Mouse (Mus musculus): ENCODE data around the gene Usp16. TPM values are rescaled to one million over a fixed set of nuclear protein-coding genes. Genes with fewer than 3 reads are reported as not detected.

Usp16 gene
- polyA plus RNA-seq, 1 experiment from 2014 or later = 43.8 TPM

DNA sequence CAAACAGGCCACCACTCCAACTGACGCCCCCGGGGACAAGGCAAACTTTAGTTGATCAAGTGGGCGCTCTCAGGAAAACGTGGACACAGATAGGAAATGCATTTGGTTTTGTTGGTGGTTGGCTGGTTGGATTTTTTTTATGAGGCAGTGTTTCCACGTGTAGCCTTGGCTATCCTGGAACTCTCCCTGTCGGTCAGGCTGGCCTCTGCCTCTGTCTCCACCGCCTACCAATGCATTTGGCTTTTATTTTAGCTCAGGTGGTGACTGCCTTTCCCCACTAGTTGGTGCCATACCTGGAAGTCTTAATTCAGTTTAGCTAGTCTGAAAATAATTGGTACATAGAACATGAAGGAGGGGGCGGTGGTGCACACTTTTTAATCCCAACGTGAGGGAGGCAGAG, 13.4 kb upstream of the Usp16 start:
- peaks cover 27% of the 10 kb centered on the region; the same call in 1 of the 2 replicates for H3K4me1 ChIP-seq
- peak overlapping the region; percentile 62 for H3K4me2 ChIP-seq
- H3K27me3 ChIP-seq = no peaks in the 10 kb centered on the region
- no peaks in the 10 kb centered on the region for H3K36me3 ChIP-seq
- no peak for ATAC-seq (ENCODE audit: borderline replicate concordance, extremely low read depth, low FRiP score, low TSS enrichment)
- 18% methylated on average over 9 of the region's 9 CpGs for WGBS
- H3K9me3 ChIP-seq = no peaks in the 10 kb centered on the region
- H3K9ac ChIP-seq = peak overlapping the region; percentile 91
- H3K4me3 ChIP-seq = peak overlapping the region; percentile 88
- H3K27ac ChIP-seq = peak overlapping the region; percentile 91; the same call in 1 of the 2 replicates

GRCm38 (mm10) chr16:87442291-87442690, 12.2 kb upstream of the Usp16 start:
- no peak overlapping the region for H3K4me2 ChIP-seq
- no peaks in the 10 kb centered on the region for H3K27me3 ChIP-seq
- H3K9me3 ChIP-seq = no peaks in the 10 kb centered on the region
- H3K36me3 ChIP-seq = no peaks in the 10 kb centered on the region
- peaks cover 27% of the 10 kb centered on the region; the same call in 1 of the 2 replicates for H3K4me1 ChIP-seq
- ATAC-seq (ENCODE audit: borderline replicate concordance, extremely low read depth, low FRiP score, low TSS enrichment) = no peak
- 22% methylated on average over 5 of the region's 5 CpGs for WGBS
- H3K9ac ChIP-seq = no peak overlapping the region
- no peak overlapping the region for H3K27ac ChIP-seq
- no peak overlapping the region for H3K4me3 ChIP-seq

- Histone ChIP-seq H3K4me3 (no peak overlapping the region), H3K9me3 (no peaks in the 10 kb centered on the region), H3K27me3 (no peaks in the 10 kb centered on the region), H3K27ac (0 out of 2 replicates have a peak overlapping the region, but pooled peaks have one; percentile 31), H3K4me2 (no peak overlapping the region), H3K9ac (no peak overlapping the region), H3K36me3 (no peaks in the 10 kb centered on the region), H3K4me1 (peaks cover 27% of the 10 kb centered on the region; the same call in 1 of the 2 replicates)
- no peak for ATAC-seq (ENCODE audit: borderline replicate concordance, extremely low read depth, low FRiP score, low TSS enrichment)
These were observed 11.3 kb upstream of the Usp16 start for GRCm38 (mm10) chr16:87443245-87443644.

DNA sequence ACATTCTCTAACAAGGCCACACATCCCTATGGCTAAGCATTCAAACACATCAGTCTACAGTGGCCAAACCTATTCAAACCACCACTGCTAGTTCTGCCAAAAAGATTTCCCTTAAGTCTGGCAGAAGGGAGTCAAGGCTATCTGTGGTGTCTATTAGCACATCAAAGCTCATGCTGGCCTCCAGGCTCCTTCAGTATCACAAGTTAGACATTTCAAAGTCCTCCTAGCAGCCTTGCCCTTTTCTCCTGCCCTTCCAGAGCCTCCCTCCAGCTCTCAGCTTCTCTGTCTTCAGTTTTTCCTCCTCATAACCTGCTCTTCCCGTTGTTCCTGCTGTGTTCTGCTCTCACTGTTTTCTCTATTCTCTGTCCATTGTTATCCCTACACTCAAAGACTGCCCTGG, 10.4 kb upstream of the Usp16 start:
- Histone ChIP-seq H3K4me1 (peaks cover 27% of the 10 kb centered on the region; the same call in 1 of the 2 replicates), H3K27ac (no peak overlapping the region), H3K9me3 (no peaks in the 10 kb centered on the region), H3K36me3 (no peaks in the 10 kb centered on the region), H3K4me3 (no peak overlapping the region), H3K4me2 (no peak overlapping the region), H3K27me3 (no peaks in the 10 kb centered on the region), H3K9ac (no peak overlapping the region)
- 45% methylated on average over 1 of the region's 1 CpGs for WGBS
- ATAC-seq (ENCODE audit: borderline replicate concordance, extremely low read depth, low FRiP score, low TSS enrichment) = no peak

- Histone ChIP-seq H3K4me1 (peaks cover 21% of the 10 kb centered on the region; the same call in 1 of the 2 replicates), H3K9ac (no peak overlapping the region), H3K4me3 (no peak overlapping the region), H3K27me3 (no peaks in the 10 kb centered on the region), H3K27ac (no peak overlapping the region), H3K36me3 (no peaks in the 10 kb centered on the region), H3K4me2 (no peak overlapping the region), H3K9me3 (no peaks in the 10 kb centered on the region)
- ATAC-seq (ENCODE audit: borderline replicate concordance, extremely low read depth, low FRiP score, low TSS enrichment) = no peak
These were observed 9.4 kb upstream of the Usp16 start for GRCm38 (mm10) chr16:87445110-87445509.

DNA sequence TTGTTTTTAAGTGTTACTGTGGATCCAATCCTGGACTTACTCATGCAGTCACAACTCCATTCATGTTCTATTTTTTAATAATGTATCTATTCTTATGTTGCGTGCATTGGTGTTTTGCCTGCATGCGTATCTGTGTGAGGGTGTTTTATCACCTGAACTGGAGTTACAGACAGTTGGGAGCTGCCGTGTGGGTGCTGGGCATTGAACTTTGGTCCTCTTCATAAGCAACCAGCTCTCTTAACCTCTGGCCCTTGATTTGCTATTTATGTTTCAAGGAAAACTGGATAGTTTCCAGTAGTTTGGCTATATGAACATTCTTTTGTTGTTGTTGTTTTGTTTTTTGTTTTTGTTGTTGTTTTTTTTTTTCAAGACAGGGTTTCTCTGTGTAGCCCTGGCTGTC, 9.0 kb upstream of the Usp16 start:
- no peaks in the 10 kb centered on the region for H3K9me3 ChIP-seq
- WGBS = 87% methylated on average over 3 of the region's 3 CpGs
- no peaks in the 10 kb centered on the region for H3K27me3 ChIP-seq
- peaks cover 21% of the 10 kb centered on the region; the same call in 1 of the 2 replicates for H3K4me1 ChIP-seq
- H3K4me3 ChIP-seq = no peak overlapping the region
- no peaks in the 10 kb centered on the region for H3K36me3 ChIP-seq
- H3K4me2 ChIP-seq = no peak overlapping the region
- H3K27ac ChIP-seq = no peak overlapping the region
- no peak for ATAC-seq (ENCODE audit: borderline replicate concordance, extremely low read depth, low FRiP score, low TSS enrichment)
- no peak overlapping the region for H3K9ac ChIP-seq

DNA sequence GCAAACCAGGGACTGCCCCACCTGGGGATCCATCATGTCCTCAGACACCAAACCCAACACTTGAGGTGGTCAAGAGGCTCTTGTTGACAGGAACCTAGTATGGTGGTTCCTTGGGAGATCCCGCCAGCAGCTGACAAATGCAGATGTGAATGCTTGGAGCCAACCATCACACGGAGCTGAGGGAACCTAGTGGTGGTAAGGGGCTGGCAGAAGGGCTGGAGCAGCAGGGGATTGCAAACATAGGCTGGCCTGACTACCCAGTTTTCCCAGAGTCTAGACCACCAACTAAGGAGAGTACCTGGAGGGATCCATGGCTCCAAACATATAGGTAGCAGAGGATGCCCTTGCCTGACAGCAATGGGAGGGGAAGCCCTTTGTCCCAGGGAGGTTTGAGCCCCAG, 1.3 kb upstream of the Usp16 start:
- ATAC-seq (ENCODE audit: borderline replicate concordance, extremely low read depth, low FRiP score, low TSS enrichment) = no peak
- no peak overlapping the region for H3K9ac ChIP-seq
- no peak overlapping the region for H3K27ac ChIP-seq
- H3K9me3 ChIP-seq = no peaks in the 10 kb centered on the region
- no peak overlapping the region for H3K4me2 ChIP-seq
- peaks cover 18% of the 10 kb centered on the region for H3K4me1 ChIP-seq
- no peaks in the 10 kb centered on the region for H3K36me3 ChIP-seq
- no peaks in the 10 kb centered on the region for H3K27me3 ChIP-seq
- no peak overlapping the region for H3K4me3 ChIP-seq
- WGBS = 78% methylated on average over 2 of the region's 2 CpGs

GRCm38 (mm10) chr16:87455180-87455611, 693 bp downstream of the Usp16 start:
- H3K9ac ChIP-seq = peak overlapping the region; percentile 90
- ATAC-seq (ENCODE audit: borderline replicate concordance, extremely low read depth, low FRiP score, low TSS enrichment) = no peak; the same call in 1 of the 2 replicates
- peak overlapping the region; percentile 92 for H3K4me3 ChIP-seq
- 0 out of 2 replicates have a peak, but pooled peaks cover 2% of the 10 kb centered on the region for H3K36me3 ChIP-seq
- peaks cover 18% of the 10 kb centered on the region for H3K4me1 ChIP-seq
- H3K27ac ChIP-seq = peak overlapping the region; percentile 68
- H3K4me2 ChIP-seq = peak overlapping the region; percentile 85
- no peaks in the 10 kb centered on the region for H3K9me3 ChIP-seq
- WGBS = 0% methylated on average over 38 of the region's 38 CpGs
- no peaks in the 10 kb centered on the region for H3K27me3 ChIP-seq

- peaks cover 16% of the 10 kb centered on the region; the same call in 1 of the 2 replicates for H3K36me3 ChIP-seq
- no peak overlapping the region for H3K9ac ChIP-seq
- H3K9me3 ChIP-seq = no peaks in the 10 kb centered on the region
- ATAC-seq (ENCODE audit: borderline replicate concordance, extremely low read depth, low FRiP score, low TSS enrichment) = no peak
- no peak overlapping the region for H3K27ac ChIP-seq
- H3K4me3 ChIP-seq = no peak overlapping the region
- 95% methylated on average over 3 of the region's 3 CpGs for WGBS
- no peaks in the 10 kb centered on the region for H3K27me3 ChIP-seq
- no peak overlapping the region for H3K4me2 ChIP-seq
- peaks cover 18% of the 10 kb centered on the region for H3K4me1 ChIP-seq
These were observed 4.2 kb downstream of the Usp16 start for GRCm38 (mm10) chr16:87458752-87459151.

GRCm38 (mm10) chr16:87470579-87470978, 16.1 kb downstream of the Usp16 start:
- 84% methylated on average over 4 of the region's 4 CpGs for WGBS
- no peak for ATAC-seq (ENCODE audit: borderline replicate concordance, extremely low read depth, low FRiP score, low TSS enrichment)
- no peak overlapping the region for H3K4me2 ChIP-seq

DNA sequence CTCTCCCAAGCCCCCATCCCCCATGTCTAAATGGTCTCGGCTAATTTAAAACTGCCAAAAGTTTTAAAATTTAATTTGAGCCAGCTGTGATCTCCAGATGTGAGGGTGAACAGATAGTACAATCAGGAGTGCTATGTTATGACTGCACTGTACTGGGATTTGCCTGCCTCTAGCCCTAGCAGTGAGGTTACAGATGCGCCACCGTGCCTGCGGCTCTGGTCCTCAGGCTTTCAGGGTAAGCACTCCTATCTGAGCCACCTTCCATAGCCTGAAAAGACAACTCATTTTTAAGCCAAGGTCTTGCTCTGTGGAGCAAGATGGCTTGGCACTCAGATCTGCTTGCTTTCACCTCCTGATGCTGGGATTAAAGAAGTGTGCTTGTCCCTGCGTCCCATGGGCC, 29.9 kb downstream of the Usp16 start:
- no peak overlapping the region for H3K27ac ChIP-seq
- no peak overlapping the region for H3K9ac ChIP-seq
- no peak overlapping the region for H3K4me3 ChIP-seq
- H3K4me2 ChIP-seq = no peak overlapping the region
- WGBS = 88% methylated on average over 5 of the region's 5 CpGs
- no peak for ATAC-seq (ENCODE audit: borderline replicate concordance, extremely low read depth, low FRiP score, low TSS enrichment)
- H3K27me3 ChIP-seq = no peaks in the 10 kb centered on the region
- H3K4me1 ChIP-seq = no peaks in the 10 kb centered on the region
- H3K9me3 ChIP-seq = no peaks in the 10 kb centered on the region
- peaks cover 88% of the 10 kb centered on the region for H3K36me3 ChIP-seq

More at GRCm38 (mm10) chr16:87470579-87470978, 16.1 kb downstream of the Usp16 start:
- Histone ChIP-seq H3K4me1 (no peaks in the 10 kb centered on the region), H3K9me3 (no peaks in the 10 kb centered on the region), H3K36me3 (peaks cover 76% of the 10 kb centered on the region), H3K4me3 (no peak overlapping the region), H3K9ac (no peak overlapping the region), H3K27me3 (no peaks in the 10 kb centered on the region), H3K27ac (no peak overlapping the region)

- Histone ChIP-seq H3K4me2 (no peak overlapping the region), H3K9ac (no peak overlapping the region), H3K27ac (no peak overlapping the region), H3K4me1 (no peaks in the 10 kb centered on the region), H3K36me3 (peaks cover 94% of the 10 kb centered on the region), H3K27me3 (no peaks in the 10 kb centered on the region), H3K9me3 (no peaks in the 10 kb centered on the region), H3K4me3 (no peak overlapping the region)
- WGBS = 96% methylated on average over 5 of the region's 5 CpGs
- ATAC-seq (ENCODE audit: borderline replicate concordance, extremely low read depth, low FRiP score, low TSS enrichment) = no peak
These were observed 32.2 kb downstream of the Usp16 start for GRCm38 (mm10) chr16:87486739-87487138.

GRCm38 (mm10) chr16:87488605-87489004, 34.1 kb downstream of the Usp16 start:
- H3K9me3 ChIP-seq = no peaks in the 10 kb centered on the region
- WGBS = 64% methylated on average over 2 of the region's 2 CpGs

More at GRCm38 (mm10) chr16:87488605-87489004, 34.1 kb downstream of the Usp16 start:
- Histone ChIP-seq H3K9ac (no peak overlapping the region), H3K27ac (no peak overlapping the region), H3K36me3 (peaks cover 92% of the 10 kb centered on the region), H3K4me3 (no peak overlapping the region), H3K27me3 (no peaks in the 10 kb centered on the region), H3K4me1 (no peaks in the 10 kb centered on the region), H3K4me2 (no peak overlapping the region)
- ATAC-seq (ENCODE audit: borderline replicate concordance, extremely low read depth, low FRiP score, low TSS enrichment) = no peak

All from lung, embryonic 15.5 days (tissue).